Mouse (Mus musculus) heart, embryonic 11.5 days (tissue): ENCODE results near the gene Dnajc22. TPM values are rescaled to one million over a fixed set of nuclear protein-coding genes. Genes with fewer than 3 reads are reported as not detected.

Experiments
- ATAC-seq: fragments of 200-750 bp; cut with Nextera tagmentation; replicated peaks from 2 replicates; pipeline ENCODE4 v1.8.0; 2017; ENCODE audit warnings: moderate library complexity; ENCODE audit not compliant: insufficient number of reproducible peaks, low FRiP score, low TSS enrichment
- H3K27ac ChIP-seq: fragments of 300-500 bp; sonication (generic); 2 replicates; pipeline ENCODE4 v1.5.1; 2014; ENCODE audit warnings: mild to moderate bottlenecking, low read depth, low read length
- H3K27me3 ChIP-seq: fragments of 300-500 bp; sonication (generic); 2 replicates; pipeline ENCODE4 v1.6.1; 2014; ENCODE audit warnings: mild to moderate bottlenecking, low read length, mixed read lengths; ENCODE audit not compliant: control insufficient read depth, insufficient read depth
- H3K36me3 ChIP-seq: fragments of 300-500 bp; sonication (generic); 2 replicates; pipeline ENCODE4 v1.6.1; 2014; ENCODE audit warnings: mild to moderate bottlenecking, low read length, moderate library complexity, mixed read lengths; ENCODE audit not compliant: control insufficient read depth, insufficient read depth
- H3K4me1 ChIP-seq: fragments of 300-500 bp; sonication (generic); 2 replicates; pipeline ENCODE4 v1.6.1; 2014; ENCODE audit warnings: low read length; ENCODE audit not compliant: control insufficient read depth, insufficient read depth
- H3K4me2 ChIP-seq: fragments of 300-500 bp; sonication (generic); 2 replicates; pipeline ENCODE4 v1.6.1; 2014; ENCODE audit warnings: mild to moderate bottlenecking, moderate library complexity
- H3K4me3 ChIP-seq: fragments of 300-500 bp; sonication (generic); 2 replicates; pipeline ENCODE4 v1.5.1; 2014; ENCODE audit warnings: low read depth, low read length
- H3K9ac ChIP-seq: fragments of 300-500 bp; sonication (generic); 2 replicates; pipeline ENCODE4 v1.6.1; 2014; ENCODE audit warnings: mild to moderate bottlenecking, low read depth, low read length, moderate library complexity
- H3K9me3 ChIP-seq: fragments of 300-500 bp; sonication (generic); replicated peaks from 2 replicates; pipeline ENCODE4 v1.6.1; 2016; ENCODE audit warnings: low read length; ENCODE audit not compliant: control insufficient read depth
- WGBS: fragments of 180-500 bp; shearing (Covaris S2); extraction: QIAGEN DNeasy Blood & Tissue Kit; methylation state at CpG from one replicate; pipeline ENCODE4 v1.1.7; 2014; ENCODE audit not compliant: insufficient replicate concordance; 5-methylcytosine and 5-hydroxymethylcytosine counted together
- polyA plus RNA-seq: library from polyadenylated mRNA; unstranded; fragments of >200 nt; fragmentation: Nextera tagmentation; extraction: Ambion mirVana; gene quantifications from 2 replicates; pipeline ENCODE4 v1.2.1, GENCODE M21; 2014

The Dnajc22 gene
- polyA plus RNA-seq, 1 experiment from 2014 or later = 1.7 TPM

DNA sequence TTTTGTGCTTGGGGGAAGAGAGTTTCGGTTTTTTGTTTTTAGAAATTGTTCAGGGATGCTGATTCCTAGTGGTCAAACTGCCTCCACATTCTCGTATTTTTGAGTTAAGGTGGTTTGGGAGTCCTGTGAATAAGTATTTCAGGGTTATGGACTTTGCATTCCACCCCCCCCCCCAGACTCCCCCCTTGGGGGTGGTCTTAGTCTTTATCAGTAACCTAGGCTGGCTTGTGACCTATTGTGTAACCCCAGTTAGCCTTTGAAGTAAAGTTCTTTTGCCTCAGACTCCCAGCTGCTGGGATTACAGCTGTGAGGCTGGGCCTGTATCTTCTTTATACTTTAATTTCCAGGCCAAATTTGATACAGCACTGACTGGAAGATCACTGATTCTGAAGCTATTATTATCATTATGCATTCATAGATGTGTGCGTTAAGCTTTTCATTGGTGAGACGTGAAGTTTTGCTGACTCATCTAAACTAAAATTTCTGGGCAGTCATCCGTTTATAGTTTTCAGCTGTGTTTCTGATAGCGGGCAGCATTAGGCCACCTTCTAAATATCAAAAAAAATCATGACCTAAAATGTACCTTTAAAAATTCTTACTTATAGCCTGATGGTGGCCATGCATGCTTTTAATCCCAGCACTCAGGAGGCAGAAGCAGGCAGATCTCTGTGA, 35.0 kb downstream of the Dnajc22 start:
- Histone ChIP-seq H3K36me3 (no peaks in the 10 kb centered on the region), H3K27ac (no peak overlapping the region), H3K4me3 (peak overlapping the region; percentile 84), H3K4me2 (peak overlapping the region; percentile 84), H3K9me3 (no peaks in the 10 kb centered on the region), H3K4me1 (peaks cover 18% of the 10 kb centered on the region), H3K27me3 (no peaks in the 10 kb centered on the region), H3K9ac (peak overlapping the region; percentile 96; the same call in 1 of the 2 replicates)
- no peak for ATAC-seq
- WGBS = 65% methylated on average over 6 of the region's 6 CpGs

DNA sequence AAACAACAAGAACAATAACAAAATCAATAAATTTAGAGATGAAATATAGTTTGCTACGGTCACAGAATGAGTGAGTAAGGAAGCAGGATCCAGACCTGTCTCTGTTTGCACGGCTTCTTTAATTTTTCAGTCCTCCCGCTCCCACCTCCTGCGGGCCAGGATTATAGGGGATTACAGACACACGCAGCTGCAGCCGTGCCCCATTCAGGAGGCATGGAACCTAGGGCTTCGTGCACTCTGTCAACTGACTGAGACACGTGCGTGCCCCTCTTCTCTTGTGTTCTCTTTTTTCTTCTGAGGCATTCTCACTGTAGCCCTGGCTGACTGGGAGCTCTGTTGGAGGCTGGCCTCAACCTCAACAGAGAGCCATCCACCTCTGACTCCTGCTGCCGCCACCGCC, 36.5 kb downstream of the Dnajc22 start:
- H3K27me3 ChIP-seq = no peaks in the 10 kb centered on the region
- peaks cover 18% of the 10 kb centered on the region for H3K4me1 ChIP-seq
- no peak for ATAC-seq
- peak overlapping the region; percentile 27; the same call in 1 of the 2 replicates for H3K4me2 ChIP-seq
- no peaks in the 10 kb centered on the region for H3K9me3 ChIP-seq
- no peak overlapping the region for H3K27ac ChIP-seq
- 81% methylated on average over 11 of the region's 11 CpGs for WGBS
- H3K4me3 ChIP-seq = no peak overlapping the region
- H3K9ac ChIP-seq = peak overlapping the region; percentile 44; the same call in 1 of the 2 replicates
- H3K36me3 ChIP-seq = no peaks in the 10 kb centered on the region

DNA sequence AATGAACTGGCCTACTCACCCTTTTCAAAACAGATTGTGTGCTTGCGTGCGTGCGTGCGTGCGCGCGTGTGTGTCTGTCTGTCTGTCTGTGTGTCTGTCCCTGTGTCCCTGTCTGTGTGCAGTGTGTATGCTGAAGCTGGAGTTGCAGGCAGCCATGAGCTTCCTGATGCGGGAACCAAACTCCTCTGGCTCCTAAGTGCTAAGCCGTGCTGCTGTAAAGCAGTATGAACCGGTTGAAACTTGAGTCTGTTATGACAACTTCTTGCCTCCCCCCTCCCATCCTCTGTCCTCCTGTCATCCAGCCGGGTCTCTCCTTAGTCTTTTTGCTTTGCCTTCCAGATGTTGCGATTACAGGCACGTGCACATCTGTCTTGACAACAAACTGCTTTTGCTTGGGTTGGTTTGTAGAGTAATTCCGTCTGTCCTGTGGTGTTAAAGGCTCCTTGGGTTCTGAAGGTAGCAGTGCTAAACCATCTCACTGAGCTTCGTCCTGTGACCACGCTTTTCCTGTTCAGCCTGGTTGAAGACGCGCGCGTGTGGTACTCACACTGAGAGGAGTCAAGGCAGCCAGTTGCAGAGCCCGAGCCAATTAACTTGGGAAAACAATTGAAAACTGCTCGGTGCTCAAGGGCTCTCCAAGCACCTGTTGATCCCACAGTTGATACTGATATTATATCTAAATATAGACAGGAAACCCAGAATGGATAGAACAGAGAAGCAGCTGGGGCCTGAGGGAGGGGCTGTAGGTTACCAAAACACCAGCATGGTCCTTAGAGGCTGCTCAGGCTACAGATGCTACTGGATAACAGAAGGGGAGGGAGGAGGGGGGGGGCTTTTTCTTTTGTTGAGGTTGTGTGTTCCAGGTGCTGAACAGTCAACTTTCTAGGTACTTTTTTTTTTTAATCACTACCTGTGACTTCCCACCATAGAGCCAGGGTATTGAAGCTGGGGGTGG, 37.3 kb downstream of the Dnajc22 start:
- Histone ChIP-seq H3K27me3 (no peaks in the 10 kb centered on the region), H3K4me1 (peaks cover 18% of the 10 kb centered on the region), H3K9me3 (no peaks in the 10 kb centered on the region), H3K4me3 (no peak overlapping the region), H3K36me3 (no peaks in the 10 kb centered on the region), H3K27ac (0 out of 2 replicates have a peak overlapping the region, but pooled peaks have one; percentile 22), H3K9ac (peak overlapping the region; percentile 44; the same call in 1 of the 2 replicates), H3K4me2 (peak overlapping the region; percentile 27)
- no peak for ATAC-seq
- 65% methylated on average over 22 of the region's 22 CpGs for WGBS

DNA sequence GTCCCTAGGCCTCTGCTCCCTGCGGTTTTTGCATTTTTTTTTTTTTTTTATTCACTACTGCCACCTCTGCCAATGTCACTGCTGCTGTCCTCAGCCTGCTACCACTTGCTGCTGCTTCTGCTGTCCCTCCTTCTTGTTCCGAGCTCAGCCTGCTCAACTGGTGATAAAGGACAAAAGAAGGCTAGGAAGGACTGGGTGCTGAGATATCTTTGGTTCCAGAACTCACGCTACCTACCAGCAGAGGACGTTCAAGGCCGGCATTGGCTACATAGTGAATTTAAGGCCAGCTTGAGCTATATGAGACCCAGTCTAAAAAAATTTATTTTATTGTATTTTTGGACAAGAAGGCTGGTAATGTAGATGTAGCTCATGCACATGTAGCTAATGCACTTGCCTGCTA, 45.4 kb downstream of the Dnajc22 start:
- Histone ChIP-seq H3K9me3 (0 out of 2 replicates have a peak, but pooled peaks cover 2% of the 10 kb centered on the region), H3K4me2 (no peak overlapping the region), H3K4me3 (no peak overlapping the region), H3K9ac (no peak overlapping the region), H3K4me1 (peaks cover 20% of the 10 kb centered on the region), H3K27me3 (no peaks in the 10 kb centered on the region), H3K27ac (peak overlapping the region; percentile 22; the same call in 1 of the 2 replicates), H3K36me3 (0 out of 2 replicates have a peak, but pooled peaks cover 5% of the 10 kb centered on the region)
- no peak for ATAC-seq
- WGBS = 50% methylated on average over 5 of the region's 5 CpGs

DNA sequence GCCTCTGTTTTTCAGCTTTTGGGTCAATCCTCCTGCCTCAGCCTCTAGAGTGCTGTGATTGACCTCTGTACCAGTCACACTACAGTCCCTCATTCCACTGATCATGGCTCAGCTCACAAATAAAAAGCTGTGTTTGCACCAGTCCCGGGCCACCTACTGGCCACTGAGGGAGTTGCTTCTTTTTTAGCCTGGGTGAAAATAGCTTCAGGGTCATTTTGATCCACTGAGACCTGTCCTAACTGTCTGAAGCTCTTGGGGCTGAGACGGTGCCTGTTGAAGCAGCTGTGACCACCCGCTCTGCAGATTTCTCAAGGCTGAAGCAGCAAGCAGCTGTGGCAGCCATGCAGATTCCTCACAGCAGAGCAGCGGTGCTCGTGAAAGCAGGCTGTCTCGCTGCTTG, 46.7 kb downstream of the Dnajc22 start:
- WGBS = 72% methylated on average over 6 of the region's 6 CpGs
- Histone ChIP-seq H3K27ac (peak overlapping the region; percentile 29; the same call in 1 of the 2 replicates), H3K27me3 (no peaks in the 10 kb centered on the region), H3K4me2 (no peak overlapping the region), H3K4me3 (no peak overlapping the region), H3K4me1 (peaks cover 20% of the 10 kb centered on the region), H3K36me3 (0 out of 2 replicates have a peak, but pooled peaks cover 5% of the 10 kb centered on the region), H3K9ac (no peak overlapping the region), H3K9me3 (0 out of 2 replicates have a peak, but pooled peaks cover 2% of the 10 kb centered on the region)
- ATAC-seq = no peak

DNA sequence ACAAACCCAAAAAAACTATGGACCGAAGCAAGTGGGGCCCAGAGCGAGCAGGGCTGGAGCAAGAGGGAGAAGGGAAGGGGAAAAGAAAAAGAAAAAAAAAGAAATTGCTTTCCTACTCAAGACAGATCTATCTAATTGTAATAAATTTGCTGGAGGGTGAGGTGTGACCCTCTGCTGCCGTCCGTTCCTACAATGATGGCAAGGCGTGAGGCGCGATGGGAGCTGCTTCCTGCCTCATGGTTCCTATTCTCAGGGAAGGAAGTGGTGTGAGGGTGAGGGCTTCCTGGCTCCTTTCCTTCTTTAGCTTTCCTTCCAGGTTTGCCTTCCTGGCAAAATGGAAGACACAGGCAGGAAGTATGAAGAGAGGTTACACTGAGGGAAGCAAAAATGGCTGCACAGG, 57.5 kb downstream of the Dnajc22 start:
- H3K36me3 ChIP-seq = peaks cover 28% of the 10 kb centered on the region
- no peaks in the 10 kb centered on the region for H3K27me3 ChIP-seq
- H3K4me3 ChIP-seq = no peak overlapping the region
- ATAC-seq = no peak
- H3K9ac ChIP-seq = no peak overlapping the region
- H3K9me3 ChIP-seq = no peaks in the 10 kb centered on the region
- H3K4me2 ChIP-seq = no peak overlapping the region
- no peaks in the 10 kb centered on the region for H3K4me1 ChIP-seq
- WGBS = 88% methylated on average over 7 of the region's 7 CpGs
- H3K27ac ChIP-seq = no peak overlapping the region

DNA sequence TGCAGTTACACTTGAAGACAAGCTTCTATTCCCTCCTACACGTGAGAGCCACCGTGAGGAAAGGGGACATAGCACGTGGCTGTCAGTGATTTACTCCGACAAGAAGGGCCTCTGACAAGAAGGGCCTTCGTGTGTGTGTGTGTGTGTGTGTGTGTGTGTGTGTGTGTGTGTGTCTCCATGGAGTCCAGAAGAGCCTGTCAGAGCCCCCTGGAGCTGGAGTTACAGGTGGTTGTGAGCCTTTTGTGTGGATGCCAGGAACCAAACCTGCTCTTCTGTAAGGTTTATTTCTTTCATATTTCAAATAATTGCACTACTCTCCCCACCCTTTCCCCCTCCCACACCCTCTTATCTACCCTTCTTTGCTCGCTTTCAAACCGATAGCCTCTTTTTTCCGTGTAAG, 58.4 kb downstream of the Dnajc22 start:
- no peaks in the 10 kb centered on the region for H3K4me1 ChIP-seq
- no peaks in the 10 kb centered on the region for H3K27me3 ChIP-seq
- no peak overlapping the region for H3K9ac ChIP-seq
- no peak overlapping the region for H3K4me3 ChIP-seq
- H3K9me3 ChIP-seq = no peaks in the 10 kb centered on the region
- H3K27ac ChIP-seq = 0 out of 2 replicates have a peak overlapping the region, but pooled peaks have one; percentile 1
- peaks cover 20% of the 10 kb centered on the region for H3K36me3 ChIP-seq
- ATAC-seq = no peak
- no peak overlapping the region for H3K4me2 ChIP-seq
- 56% methylated on average over 8 of the region's 8 CpGs for WGBS

DNA sequence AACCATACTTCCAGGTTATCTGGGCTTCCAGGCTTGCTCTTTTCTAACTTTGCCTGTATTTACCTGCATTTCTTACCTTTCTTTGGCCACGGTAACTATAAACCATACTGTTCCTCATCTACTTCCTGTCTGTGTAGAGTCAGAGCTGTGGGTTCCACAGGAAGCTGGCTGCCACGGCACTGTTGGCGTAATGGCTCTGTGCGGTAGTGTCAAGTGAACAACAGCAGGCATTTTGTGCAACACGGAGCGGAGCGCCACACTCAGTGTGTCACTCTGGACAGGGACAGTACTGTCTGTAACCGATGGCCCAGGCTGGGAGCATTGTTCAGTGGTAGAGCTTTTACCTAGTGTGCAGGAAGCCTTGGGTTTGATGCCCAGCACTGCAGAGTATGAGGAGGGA, 60.5 kb downstream of the Dnajc22 start:
- no peak for ATAC-seq

More for the DNA sequence above, 60.5 kb downstream of the Dnajc22 start:
- WGBS = 94% methylated on average over 8 of the region's 8 CpGs
- no peak overlapping the region for H3K4me3 ChIP-seq
- H3K4me2 ChIP-seq = no peak overlapping the region
- no peaks in the 10 kb centered on the region for H3K27me3 ChIP-seq
- no peak overlapping the region for H3K9ac ChIP-seq
- H3K9me3 ChIP-seq = no peaks in the 10 kb centered on the region
- H3K27ac ChIP-seq = no peak overlapping the region
- H3K36me3 ChIP-seq = peaks cover 16% of the 10 kb centered on the region
- no peaks in the 10 kb centered on the region for H3K4me1 ChIP-seq
